Mouse (Mus musculus) adrenal gland, adult 2 months (tissue): Measurements from ENCODE around the gene Zyx. TPM values are rescaled to one million over a fixed set of nuclear protein-coding genes. Genes with fewer than 3 reads are reported as not detected.
A peak's percentile ranks its signal among the peaks of the same experiment; 100 is the strongest.

Source experiments
- DNase-seq: peaks from one replicate; pipeline ENCODE4 v3.0.0; 2021
- polyA plus RNA-seq: library from polyadenylated mRNA; depleted of rRNA; stranded (reverse); fragments of >200 nt; gene quantifications from 2 replicates; pipeline ENCODE4 v1.2.3, GENCODE M21; 2012; rRNA removed
- total RNA-seq, 2 experiments: library from RNA; stranded (reverse); gene quantifications; 2 replicates each; pipeline ENCODE4 v1.2.3; 2021

The Zyx gene
- total and polyA plus RNA-seq, 3 experiments, result 96.9 to 192 (median 121) TPM

GRCm38 (mm10) chr6:42395960-42396809 lies 46.8 kb downstream of the Zyx start:
- peak; percentile 95 for DNase-seq

DNA sequence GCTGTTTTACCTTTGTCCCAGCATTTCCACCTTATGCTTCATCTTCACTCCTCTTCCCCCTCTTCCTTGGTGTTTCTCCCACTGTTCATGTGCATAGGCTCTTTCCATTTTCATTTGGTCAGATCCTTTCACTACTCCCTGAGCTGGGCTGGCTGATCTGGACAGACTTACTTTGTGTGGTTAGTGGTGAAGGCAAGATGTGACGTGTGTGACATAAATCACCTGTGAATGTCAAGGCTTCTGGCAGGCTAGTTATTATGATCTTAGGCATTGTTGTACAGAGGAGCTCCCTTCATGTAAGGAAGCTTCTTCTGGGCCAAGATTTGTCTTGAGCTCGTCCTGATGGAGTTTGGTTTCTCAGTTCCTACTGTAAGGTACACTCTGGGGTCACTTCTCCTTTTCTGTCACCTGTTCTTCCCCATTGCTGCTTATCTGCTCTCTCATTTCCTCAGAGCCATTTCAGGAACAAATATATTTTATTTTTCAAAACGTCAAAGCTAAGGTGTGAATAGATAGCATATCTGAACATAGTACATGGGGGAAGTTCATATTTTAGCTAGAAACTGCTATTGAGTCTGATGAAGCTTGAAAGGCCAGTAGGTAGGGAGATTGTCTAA lies 47.7 kb downstream of the Zyx start:
- DNase-seq, result peak; percentile 81

GRCm38 (mm10) chr6:42398285-42398684 lies 48.9 kb downstream of the Zyx start:
- DNase-seq, result peak; percentile 64

DNA sequence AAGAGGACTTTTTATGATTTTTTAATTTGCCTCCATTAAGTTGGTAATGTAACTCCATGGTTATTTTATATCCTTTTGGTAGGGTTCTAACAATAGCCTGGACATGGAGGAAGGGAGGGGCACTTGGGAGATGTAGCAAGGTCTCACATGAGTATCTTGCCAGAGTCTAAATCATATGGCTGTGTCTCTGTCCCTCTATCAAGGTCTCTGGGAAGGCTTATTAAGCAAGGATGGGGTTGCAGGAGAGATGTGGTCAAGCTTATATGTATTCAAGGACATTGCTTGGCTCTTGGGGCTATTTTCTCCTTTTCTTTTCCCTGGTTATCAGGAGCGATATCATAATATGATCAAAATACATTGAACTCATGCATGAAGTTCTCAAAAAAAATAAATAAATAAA lies 49.6 kb downstream of the Zyx start:
- peak; percentile 55 for DNase-seq

DNA sequence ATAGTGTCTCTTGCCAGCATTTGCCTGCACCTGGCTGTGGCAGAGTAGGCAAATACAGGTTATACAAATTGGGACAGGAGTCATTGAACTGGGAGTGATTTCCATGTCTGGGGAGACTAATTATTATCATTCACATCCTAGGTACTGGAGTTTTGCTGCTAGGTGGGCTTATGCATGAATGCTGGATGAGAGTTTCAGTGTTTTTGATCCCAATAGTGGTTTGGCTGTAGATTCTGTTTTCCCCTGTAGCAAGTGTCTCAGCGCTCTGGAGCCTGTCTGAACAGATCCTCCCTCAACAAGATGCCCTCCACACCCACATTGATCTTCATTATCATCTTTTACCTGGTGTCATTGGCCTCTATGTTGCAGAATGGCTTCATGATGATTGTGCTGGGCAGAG lies 50.5 kb downstream of the Zyx start, which contains the start of gene Tas2r143:
TSS of gene Tas2r143 (plus strand) at position 301 of the 400 bp plus-strand sequence.
- DNase-seq, result no peak

GRCm38 (mm10) chr6:42405134-42405533 lies 55.7 kb downstream of the Zyx start, which contains the start of gene Tas2r135:
Tas2r135 (plus strand) TSS chr6:42405434.
- no peak for DNase-seq

Other genes starting within 250 kb of the Zyx start
- gene Tas2r139, start 208.7 kb upstream of the Zyx start, total RNA-seq, result not detected
- not detected in 2 replicates for gene Tas2r139, start 208.7 kb upstream of the Zyx start, polyA plus RNA-seq
- not detected for gene Tas2r144, start 134.3 kb upstream of the Zyx start, total RNA-seq
- not detected in 2 replicates for gene Tas2r144, start 134.3 kb upstream of the Zyx start, polyA plus RNA-seq
- 100 to 1,000 TPM; 104 to 312 TPM for gene Gstk1, start 103.7 kb upstream of the Zyx start, total RNA-seq
- 78.8 and 113 TPM in 2 replicates for gene Gstk1, start 103.7 kb upstream of the Zyx start, polyA plus RNA-seq
- gene Tmem139, start 87.7 kb upstream of the Zyx start, total RNA-seq, result 1 to 10 TPM in 1 of 2 experiments, under 1 TPM in 1; 0.35 to 3.2 TPM
- gene Tmem139, start 87.7 kb upstream of the Zyx start, polyA plus RNA-seq, result 0.17 and 0.30 TPM in 2 replicates
- gene Casp2, start 84.6 kb upstream of the Zyx start, total RNA-seq, result 10 to 100 TPM; 16.5 to 20.2 TPM
- gene Casp2, start 84.6 kb upstream of the Zyx start, polyA plus RNA-seq, result 9.1 and 12.9 TPM in 2 replicates
- gene Clcn1, start 62.9 kb upstream of the Zyx start, total RNA-seq, result under 1 TPM in 1 of 2 experiments, not detected in 1; 0.23 TPM
- gene Clcn1, start 62.9 kb upstream of the Zyx start, polyA plus RNA-seq, result 0.06 and 0.08 TPM in 2 replicates
- under 1 TPM; 0.14 to 0.17 TPM for gene Fam131b, start 25.0 kb upstream of the Zyx start, total RNA-seq
- 0.04 and 0.11 TPM in 2 replicates for gene Fam131b, start 25.0 kb upstream of the Zyx start, polyA plus RNA-seq
- under 1 TPM; 0.23 to 0.86 TPM for gene Epha1, start 23.6 kb downstream of the Zyx start, total RNA-seq
- gene Epha1, start 23.6 kb downstream of the Zyx start, polyA plus RNA-seq, result 0.18 and 0.37 TPM in 2 replicates
- 1 to 10 TPM in 1 of 2 experiments, under 1 TPM in 1; 0.90 to 7.2 TPM for gene Tas2r143, start 50.6 kb downstream of the Zyx start, total RNA-seq
- gene Tas2r143, start 50.6 kb downstream of the Zyx start, polyA plus RNA-seq, result 0.50 and 0.63 TPM in 2 replicates
- gene Tas2r135, start 55.8 kb downstream of the Zyx start, total RNA-seq, result 1 to 10 TPM in 1 of 2 experiments, under 1 TPM in 1; 0.62 to 4.4 TPM
- gene Tas2r135, start 55.8 kb downstream of the Zyx start, polyA plus RNA-seq, result 0.16 TPM in 1 of 2 replicates, not detected in the other
- gene Tas2r126, start 84.9 kb downstream of the Zyx start, total RNA-seq, result 1 to 10 TPM in 1 of 2 experiments, under 1 TPM in 1; 0.66 to 4.8 TPM
- gene Tas2r126, start 84.9 kb downstream of the Zyx start, polyA plus RNA-seq, result 0.11 TPM in 1 of 2 replicates, not detected in the other
- not detected for gene Olfr458, start 115.6 kb downstream of the Zyx start, total RNA-seq
- not detected in 2 replicates for gene Olfr458, start 115.6 kb downstream of the Zyx start, polyA plus RNA-seq
- gene Olfr457, start 126.7 kb downstream of the Zyx start, total RNA-seq, result not detected
- gene Olfr457, start 126.7 kb downstream of the Zyx start, polyA plus RNA-seq, result not detected in 2 replicates
- gene Olfr456, start 137.6 kb downstream of the Zyx start, total RNA-seq, result not detected
- not detected in 2 replicates for gene Olfr456, start 137.6 kb downstream of the Zyx start, polyA plus RNA-seq
- not detected for gene Olfr455, start 198.0 kb downstream of the Zyx start, total RNA-seq
- not detected in 2 replicates for gene Olfr455, start 198.0 kb downstream of the Zyx start, polyA plus RNA-seq
- gene Tcaf3, start 248.1 kb downstream of the Zyx start, total RNA-seq, result not detected
- gene Tcaf3, start 248.1 kb downstream of the Zyx start, polyA plus RNA-seq, result not detected in 2 replicates